Mouse (Mus musculus) ovary, adult 18-20 months (tissue): Measurements from ENCODE around the gene Kdm6b.

Experiments used
- DNase-seq: peaks from one replicate; pipeline ENCODE4 v3.0.0; 2022; ENCODE audit warnings: low spot score, mixed read lengths

Kdm6b gene

DNA sequence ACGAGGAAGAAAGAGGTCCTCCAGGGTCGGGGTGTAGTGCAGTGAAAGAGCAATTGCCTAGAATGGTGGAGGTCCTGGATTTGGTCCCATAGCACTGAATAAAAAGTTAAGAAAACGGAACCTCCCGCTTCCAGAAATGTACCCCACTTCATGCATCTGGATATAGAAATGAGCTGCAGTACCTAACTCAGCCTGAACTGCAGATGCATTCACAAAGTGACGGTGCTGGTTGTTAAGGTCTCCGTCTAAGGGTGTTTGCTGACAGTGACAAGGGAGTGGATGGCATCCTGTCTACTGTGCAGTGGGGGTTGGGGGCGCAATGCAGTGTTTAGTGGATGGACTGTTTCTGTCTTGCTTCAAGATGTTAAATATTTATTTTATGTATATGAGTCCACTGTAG is 26.7 kb downstream of the Kdm6b start:
- no peak for DNase-seq

DNA sequence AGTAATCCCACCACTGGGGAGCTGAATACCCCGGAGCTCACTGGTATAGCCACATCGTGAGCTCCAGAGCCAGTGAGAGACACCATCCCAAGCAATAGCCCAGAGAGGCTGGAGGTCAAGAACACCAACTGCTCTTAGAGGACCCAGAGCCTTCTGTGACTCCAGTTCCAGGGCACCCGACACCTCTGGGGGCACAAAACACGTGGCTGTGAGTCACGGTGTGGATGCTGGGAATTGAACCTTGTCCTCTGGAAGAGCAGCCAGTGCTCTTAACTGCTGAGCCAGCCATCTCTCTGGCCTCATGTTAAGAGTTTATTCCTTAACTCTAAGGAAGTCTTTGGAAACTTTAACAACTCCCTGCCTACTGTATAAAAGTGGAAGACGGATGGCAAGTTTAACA is 28.5 kb downstream of the Kdm6b start:
- DNase-seq: no peak

DNA sequence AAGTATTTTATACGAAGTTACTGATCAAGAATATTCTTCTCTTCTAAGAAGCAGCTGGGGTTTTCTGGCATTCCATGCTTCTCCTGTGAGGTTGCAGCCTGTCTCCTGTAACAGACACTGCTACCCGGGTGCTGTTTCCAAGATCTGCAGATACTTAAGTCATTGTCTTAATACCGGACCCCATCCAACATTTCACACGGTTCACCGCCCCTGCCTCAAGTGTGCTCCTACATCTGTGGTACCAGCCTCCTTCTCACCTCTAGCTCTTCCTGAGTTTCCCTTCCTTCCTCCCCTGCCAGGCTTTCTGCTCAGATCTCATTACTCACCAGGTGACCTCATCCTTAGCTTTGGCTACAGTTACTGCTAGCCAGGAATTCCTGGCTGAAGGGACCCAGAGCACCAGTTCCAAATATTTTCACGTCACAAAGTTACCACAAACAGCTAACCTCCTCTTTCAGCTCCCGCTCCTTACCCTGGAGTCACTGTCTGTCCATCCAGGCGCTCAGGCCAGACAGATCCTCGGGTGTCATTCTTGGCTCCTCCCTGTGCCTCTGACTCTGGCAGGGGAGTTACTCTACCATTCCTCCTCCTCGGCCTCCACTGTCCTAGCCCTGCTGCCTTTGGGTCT is 30.9 kb downstream of the Kdm6b start:
- no peak for DNase-seq

DNA sequence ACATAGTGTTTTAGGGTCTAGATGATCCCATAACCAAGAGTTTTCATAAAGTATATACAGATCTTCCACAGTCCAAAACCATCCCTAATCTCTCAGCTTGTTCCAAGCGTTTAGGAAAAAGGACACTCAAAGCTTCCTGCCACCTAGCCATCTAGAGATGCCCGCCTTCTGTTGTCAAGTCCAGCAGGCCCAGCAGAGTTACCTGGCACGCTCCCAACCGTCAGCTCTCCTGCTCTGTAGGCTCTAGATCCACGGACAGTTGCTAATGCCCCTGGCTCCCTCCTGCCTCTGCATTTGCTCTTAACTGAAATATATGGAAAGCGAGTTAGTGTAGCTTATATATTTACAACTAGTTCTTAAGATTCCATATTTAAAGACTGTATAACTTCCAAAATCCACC is 32.1 kb downstream of the Kdm6b start:
- DNase-seq: no peak

DNA sequence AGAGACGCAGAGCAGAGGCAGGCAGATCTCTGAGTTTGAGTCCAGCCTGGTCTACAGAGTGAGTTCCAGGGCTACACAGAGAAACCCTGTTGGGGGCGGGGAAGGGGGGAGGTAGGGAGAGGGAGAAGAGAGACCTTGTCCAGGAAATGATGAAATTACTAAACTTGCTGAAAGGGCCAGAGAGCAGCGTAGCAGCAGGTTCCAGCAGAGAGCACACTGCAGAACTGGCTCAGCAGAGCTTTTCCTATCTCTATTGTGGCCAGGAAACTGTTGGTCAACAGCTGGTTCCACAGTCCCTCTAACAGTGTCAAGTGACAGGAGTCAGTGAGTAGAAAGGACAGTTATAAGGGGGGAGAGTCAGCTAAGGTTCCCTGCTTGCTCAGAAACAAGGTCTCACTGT is 33.9 kb downstream of the Kdm6b start:
- DNase-seq: no peak

DNA sequence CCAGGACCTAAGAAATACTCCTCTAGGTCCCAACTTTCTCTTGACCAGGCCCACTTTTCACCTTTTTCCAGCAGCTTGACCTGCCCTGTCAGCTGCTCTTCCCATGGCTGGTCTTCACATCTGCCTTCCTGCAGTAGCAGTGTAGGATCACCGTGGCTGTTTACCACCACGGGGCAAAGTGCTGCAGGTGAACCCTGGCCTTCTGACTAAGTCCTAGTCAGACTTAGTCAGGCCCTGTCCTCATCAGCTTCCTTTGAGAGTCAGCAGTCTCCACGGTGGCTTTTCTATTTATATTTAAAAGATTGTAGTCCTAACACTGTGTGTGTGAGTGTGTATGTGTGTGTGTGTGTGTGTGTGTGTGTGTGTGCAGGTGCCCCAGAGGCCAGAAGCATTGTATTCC is 35.7 kb downstream of the Kdm6b start:
- DNase-seq: no peak

DNA sequence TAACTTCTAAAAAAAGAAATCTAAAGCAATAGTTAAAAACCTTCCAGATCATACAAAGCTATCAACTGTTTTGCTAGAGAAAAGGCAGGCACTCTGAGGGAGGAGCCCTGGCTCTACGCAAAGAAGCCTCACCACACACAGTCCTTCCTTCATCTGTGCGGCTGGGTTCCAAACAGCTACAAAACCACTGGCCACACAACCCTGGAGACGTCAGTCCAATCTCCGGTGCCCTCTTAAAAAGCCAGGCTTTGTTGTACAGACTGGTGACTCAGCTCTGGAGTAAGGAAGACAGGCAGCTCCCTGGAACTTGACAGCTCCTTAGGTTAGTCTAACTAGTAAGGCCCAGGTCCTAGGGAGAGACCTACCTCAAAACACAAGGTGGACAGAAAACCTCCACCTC is 37.8 kb downstream of the Kdm6b start:
- no peak for DNase-seq

DNA sequence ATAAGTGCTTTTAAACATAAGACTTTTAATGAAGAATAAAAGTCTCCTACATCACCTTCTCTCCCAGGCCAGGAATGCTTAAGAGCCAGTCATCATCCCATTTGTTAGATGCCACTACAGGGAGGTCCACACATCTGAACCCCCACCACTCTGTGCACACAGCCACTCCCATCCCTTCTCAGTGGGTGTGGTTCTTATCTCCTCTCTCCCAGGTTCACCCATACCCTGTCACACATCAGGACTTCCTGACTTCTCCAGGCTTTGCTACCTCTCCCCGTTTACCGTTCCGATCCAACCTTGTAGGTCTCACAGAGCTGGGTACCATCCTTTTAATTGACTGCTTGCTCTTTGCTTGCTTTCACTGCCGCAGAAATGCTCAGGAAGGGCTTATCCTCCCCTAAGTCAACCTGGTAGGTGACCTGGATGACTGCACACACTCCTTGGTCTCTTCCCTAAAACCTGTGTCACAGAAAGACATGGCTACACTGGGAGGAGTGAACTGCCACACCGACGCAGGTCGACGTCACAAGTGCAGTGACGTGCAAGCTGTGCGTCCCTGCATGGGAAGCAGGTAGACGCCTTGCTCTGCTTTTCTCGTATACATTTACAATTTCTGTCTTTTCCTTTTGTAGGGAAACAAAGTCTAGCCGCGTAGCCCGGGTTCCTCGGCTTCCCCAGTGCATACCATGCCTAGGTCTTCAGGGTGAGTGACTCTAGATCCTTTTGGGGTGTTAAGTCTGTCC is 40.1 kb downstream of the Kdm6b start:
- DNase-seq: no peak

DNA sequence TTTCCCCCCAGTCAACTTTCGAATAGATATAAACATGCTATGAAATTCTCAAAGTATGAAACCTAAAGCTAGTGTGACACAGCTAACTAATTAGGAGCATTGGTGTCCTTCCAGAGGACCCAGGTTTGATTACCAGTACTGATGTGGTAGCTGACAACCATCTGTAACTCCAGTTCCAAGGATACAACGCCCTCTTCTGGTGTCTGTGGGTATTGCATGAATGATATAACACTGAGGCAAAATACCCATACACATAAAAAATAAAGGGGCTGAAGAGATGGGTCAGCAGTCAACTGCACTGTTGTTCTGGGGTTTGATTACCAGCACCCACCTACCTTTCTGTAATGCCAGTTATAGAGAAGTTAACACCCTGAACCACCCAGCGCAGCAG is 40.7 kb downstream of the Kdm6b start:
- DNase-seq: no peak

DNA sequence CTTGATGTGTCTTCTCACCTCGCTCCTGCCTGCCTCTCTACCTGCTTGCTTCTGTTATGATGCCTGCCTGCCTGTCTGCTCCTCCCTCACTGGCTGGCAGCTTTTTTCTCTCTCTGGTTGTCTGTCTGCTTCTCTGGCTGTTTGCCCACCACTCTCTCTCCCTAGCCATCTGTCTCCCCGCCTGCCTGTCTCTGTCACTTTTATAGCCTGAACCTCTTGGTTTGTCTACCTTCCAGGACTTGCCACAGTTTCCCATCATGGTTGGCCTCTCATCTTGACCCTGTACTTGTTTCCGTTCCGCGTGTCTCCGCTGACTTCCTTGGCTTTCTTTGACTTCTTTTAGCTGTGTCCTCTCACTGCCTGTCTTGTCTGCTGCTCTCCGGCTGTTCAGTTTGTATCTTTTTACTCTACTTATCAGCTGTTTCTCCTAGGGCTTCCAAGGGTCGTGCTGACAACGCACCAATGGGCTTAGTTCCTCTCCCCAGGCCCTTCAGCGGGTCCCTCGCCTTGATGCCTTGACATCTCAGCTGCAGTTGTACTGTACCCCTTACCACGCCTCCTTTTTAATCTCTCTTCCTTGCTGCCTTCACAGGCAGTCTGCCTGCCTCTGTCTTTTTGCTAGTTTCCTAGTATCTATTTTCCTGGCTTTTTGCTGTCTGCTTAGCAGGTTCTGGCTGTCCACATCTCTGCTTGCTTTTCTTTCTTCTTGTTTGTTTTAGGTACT is 41.3 kb downstream of the Kdm6b start:
- no peak for DNase-seq

DNA sequence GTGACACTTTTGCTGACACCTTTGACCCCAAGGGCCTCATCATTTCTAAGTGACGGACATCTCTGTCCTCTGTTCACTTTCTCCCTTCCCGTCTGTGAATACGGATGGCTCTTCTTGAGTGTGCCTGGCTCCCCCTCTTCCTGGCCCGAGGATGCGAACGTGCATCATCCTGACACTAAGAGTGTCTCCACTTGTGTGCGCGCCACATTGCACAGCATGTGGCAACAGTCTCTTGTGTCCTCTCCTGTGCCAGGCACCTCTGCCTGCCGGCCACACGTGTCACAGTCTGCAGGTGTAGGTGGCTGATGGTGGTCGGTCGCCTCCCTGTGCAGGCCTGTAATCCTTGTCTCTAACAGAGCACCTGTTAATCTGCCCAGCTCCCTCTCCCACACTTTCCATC is 41.9 kb downstream of the Kdm6b start:
- DNase-seq: no peak

DNA sequence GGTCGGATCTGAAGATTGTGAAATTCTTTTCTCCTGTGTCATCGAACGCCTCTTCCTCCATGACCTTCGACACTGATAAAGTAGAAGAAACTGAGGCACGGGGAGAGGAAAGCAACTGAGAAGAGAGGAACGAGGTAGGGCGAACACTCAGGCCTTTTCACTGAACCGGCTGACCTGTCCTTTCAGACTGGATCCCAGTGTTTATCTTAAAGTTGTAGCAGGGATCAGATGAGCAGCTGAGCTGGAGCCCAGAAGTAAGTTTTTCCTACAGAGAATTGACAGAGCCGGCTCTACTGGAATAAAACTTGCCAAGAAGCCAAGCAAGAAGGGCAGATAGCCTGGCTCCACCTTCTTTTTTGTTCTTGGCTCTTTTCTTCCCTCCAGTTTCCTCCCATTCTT is 42.7 kb downstream of the Kdm6b start:
- no peak for DNase-seq

DNA sequence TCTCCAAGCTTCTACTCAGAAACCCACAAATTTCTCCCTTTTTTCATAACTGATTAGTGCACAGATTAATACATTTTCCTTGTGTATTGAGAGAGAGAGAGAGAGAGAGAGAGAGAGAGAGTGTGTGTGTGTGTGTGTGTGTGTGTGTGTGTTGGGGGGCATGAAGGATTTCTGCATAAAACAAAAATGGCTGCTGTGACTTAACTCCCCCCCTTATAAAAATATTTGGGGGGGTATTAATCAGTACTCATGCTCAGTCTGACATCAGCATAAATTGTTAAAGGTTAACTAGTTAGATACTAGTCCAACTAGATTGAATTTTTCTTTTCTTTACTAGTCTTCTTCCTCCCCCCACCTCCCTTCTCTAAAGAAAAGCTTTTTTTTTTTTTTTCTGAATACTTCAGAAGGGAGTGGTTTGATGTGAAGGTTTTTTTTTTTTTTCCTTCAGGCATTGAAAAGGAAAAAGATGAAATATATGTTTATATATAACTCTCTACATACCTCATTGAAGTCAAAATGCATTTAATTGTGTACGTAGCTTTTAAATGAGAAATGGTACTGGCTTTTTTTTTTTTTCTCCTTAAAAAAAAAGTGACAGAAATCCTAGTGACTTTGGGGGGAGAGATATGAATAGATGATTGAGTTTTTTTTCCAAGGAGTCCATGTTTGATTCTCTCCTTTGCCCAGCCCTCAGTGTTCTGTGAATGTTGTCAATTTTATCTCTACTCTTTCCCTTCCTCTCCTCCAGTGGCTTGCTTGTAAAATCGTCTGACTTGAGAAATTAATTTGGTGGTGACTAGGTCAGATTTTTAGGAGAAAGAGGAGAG is 43.3 kb downstream of the Kdm6b start:
- no peak for DNase-seq

DNA sequence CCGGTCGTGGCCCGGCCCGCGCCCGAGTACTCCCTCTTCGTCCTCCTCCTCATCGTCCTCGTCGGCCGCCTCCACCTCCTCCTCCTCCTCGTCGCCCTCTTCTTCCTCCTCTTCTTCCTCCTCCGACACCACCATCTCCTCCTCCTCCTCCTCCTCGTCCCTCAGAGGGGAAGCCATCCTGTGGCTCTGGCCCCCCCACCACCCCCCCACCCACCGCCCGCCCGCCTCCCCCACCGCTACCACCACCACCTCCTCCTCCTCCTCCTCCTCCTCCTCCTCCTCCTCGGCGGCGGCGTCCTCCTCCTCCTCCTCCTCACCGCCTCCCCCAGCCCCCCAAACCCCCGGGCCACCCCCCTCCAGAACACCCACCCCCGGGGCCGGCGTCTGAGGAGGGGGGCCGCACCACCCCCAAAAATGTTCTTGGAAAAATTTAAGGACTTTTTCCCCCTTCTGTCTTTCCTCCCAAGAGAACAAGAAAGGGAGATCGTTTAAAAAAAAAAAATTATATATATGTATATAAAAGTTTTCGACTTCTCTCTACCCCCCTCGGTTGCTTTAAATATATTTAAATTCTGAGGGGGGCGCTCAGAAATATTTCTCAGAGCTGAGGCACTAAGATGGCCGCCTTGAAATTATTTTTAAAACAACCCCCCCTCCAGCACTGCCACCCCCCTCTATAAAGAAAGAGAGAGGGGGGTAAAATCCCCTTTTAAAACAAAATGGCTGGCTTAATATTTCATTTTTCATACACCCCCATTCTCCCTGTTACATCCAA is 44.1 kb downstream of the Kdm6b start, which contains the start of gene Chd3:
Gene Chd3 (minus strand): TSS at position 192 of the 775 bp plus-strand sequence.
- no peak for DNase-seq

DNA sequence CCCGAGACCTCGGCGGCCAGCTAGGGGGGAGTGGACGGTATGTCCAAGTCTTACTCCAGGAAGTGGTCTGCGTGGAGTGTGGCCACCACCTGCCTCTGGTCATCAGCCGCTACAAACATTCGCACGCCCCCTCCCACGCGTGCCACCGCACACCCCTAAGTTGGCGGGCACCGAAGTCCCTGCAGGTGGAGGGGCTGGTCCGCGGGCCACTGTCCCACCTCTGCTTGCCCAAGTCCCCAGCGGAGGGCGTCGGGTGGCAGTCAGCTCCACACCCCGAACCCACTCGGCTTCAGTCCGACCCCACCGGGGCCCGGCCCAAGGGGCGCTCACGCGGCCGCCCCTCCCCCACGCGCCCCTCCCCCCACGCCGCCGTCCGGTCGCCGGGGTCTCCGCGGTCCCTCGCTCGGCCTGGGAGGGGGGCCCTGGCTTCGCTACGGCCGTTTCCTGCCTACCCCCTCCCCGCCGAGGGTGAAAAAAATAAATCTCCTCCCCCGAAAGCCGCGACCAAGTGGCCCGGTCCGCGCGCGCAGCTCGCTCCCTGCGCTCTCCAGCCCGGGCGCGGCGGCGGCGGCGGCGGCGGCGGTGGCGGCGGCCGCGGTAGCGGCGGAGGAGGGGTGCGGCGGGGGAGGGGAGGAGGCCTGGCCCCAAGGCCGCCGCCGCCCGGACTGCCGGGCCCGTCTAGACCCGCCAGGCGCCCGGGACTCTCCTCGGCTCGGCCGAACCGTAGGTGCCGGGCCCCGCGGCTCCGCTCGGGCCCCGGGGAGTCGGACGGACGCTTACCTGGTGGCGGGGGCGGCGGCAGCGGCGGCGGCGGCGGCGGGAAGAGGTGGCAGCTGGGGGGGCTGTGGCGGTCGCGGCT is 44.9 kb downstream of the Kdm6b start:
- no peak for DNase-seq

DNA sequence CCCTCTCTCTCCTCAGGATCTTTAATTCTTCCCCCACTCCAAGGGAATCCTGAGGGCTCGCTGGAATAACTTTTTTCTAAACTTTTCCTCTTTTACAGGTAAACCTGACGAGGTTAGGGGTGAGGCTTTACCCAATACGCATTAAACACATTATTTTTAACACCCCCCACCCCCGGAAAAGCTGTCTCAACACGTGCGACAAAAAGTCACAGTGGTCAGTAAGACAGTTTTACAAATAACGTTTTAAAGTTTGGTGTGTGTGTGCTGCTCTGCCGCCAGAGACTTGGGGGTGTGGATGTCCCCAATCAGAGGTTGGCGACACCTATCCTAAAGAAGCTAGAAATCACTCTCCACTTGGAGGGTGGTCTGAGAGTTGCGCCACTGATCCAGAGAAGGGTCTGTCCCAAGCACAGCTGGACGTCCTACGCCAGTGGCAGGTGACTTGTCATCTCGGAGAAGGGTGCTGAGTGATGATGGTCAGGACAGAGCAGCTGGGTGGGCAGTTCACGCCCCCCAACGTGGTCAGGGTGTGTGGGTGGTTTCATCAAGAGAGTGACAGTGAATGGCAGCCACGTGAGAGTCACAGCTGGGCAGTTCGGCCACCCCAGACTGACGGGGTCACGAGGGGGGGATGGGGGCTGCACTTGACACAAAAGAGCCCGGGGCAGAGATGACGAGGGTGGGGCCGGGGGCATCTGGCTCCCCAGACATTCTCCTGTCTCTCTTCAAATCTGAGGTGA is 45.7 kb downstream of the Kdm6b start:
- no peak for DNase-seq

DNA sequence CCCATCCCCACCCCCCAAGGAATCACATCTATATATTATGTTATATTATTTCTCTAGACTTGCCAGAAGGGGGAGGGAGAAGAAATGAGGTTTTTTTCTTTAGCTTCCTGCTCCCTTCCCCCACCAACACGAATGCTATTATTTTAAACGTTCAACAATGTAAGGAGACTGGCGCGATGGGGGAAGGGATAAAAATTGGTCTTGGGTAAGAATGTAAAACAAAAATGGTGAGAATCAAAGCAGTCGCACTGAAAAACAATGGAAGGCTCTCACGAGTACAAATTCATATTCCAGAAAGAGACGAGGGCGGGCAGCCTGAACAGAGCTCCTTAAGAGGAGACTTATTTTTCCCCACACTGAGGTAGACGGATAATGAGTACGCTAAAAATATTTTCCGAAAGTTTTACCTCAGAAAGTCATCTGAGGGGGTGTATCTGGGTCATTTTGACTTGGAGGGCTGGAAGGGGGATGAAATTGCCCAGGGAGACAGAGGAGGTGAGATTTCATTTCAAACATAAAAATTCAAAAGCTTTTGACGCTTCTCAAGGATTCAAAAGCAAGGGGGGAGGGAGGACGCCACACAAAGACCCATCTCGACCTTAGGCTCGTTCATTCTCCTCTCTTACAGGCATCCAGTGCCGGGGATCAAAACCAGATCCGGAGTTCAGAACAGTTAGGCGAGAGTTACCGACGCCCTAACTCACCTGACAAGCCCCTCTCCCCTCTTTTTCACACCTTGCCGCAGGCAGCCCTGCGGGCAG is 46.4 kb downstream of the Kdm6b start:
- DNase-seq: no peak

DNA sequence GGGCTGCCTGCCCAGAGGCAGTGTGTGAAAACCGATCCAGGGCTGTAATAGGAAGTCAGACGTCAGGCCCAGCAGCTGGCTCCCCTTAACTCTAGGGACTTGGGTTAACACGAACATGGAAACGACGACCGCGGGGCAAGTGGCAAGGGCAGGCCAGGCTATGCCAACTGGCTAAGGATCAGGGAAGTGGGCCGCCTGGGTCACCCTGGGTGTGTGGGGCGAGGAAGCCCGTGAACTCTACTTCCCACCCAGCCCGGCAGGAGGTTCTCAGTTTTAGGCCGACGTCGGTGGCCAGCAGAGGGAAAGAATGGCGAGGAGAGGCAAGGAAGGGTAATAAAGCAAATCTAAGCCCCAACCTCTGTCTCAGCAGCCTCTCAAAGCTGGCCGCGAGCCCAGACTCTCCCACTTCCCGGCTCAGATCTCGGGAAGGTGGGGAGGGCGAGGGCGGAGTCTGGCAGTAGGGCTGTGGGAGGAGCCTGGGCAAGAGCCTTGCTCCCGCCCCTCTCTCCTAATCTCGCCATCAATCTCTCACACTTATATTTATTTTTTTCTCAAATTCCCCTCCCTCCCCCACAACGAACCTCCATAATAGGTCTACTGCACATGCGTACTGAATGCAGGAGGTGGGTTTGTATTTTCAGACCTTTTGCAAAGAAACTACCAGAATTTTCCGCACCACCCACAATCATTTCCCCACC is 47.2 kb downstream of the Kdm6b start:
- peak; percentile 95 for DNase-seq

DNA sequence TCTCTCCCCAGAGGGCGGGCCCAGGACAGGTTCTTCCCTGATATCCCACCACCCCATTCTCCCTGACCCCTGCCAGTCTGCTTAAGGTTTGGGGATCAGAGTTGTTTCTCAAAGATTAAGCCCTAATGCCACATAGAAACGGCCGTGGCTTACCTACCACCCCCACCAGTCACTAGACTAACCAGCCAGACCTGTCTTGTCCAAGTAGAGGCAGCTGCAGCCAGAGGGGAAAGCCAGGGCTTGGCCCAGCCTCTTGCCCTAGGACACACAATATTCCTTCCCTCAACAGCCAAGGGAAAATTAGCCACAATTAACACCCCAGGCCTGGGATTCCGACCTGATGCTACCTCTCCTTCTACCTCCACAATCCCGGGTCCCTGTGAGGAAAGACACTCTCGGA is 47.8 kb downstream of the Kdm6b start:
- no peak for DNase-seq
